ENCODE assay signal across 25 mouse cellular contexts in genomic region chr11:63326864-63327263, GRCm38 (mm10).
"Had no signal": no experiment of that assay in that cellular context is flagged by ENCODE, and none has a peak within 500 bp of the region (broad histone marks: within the 10 kb centered on the region; RNA-seq: fewer than 3 reads in every experiment).

No protein-coding gene starts in this region.

- H3K9me3 ChIP-seq: heart, embryonic 10.5 days; heart, embryonic 12.5 days; hindbrain, embryonic 10.5 days; hindbrain, embryonic 12.5 days; intestine, embryonic 15.5 days; kidney, embryonic 15.5 days; limb, embryonic 12.5 days; liver, embryonic 12.5 days had no signal

- H3K4me2 ChIP-seq: heart, embryonic 12.5 days; hindbrain, embryonic 12.5 days; hindbrain, embryonic 14.5 days; intestine, embryonic 15.5 days; kidney, embryonic 15.5 days; limb, embryonic 12.5 days; liver, embryonic 12.5 days had no signal

- H3K27ac ChIP-seq: gastrocnemius, adult 2 months; heart, embryonic 10.5 days; hindbrain, embryonic 10.5 days; hindbrain, embryonic 12.5 days; hindbrain, embryonic 14.5 days; intestine, embryonic 15.5 days; kidney, embryonic 15.5 days; kidney, postnatal 0 days; limb, embryonic 12.5 days; liver, embryonic 12.5 days had no signal

- H3K27me3 ChIP-seq: heart, embryonic 12.5 days; intestine, embryonic 15.5 days; kidney, embryonic 15.5 days; liver, embryonic 12.5 days had no signal

- H3K9ac ChIP-seq: heart, embryonic 12.5 days; hindbrain, embryonic 12.5 days; hindbrain, embryonic 14.5 days; intestine, embryonic 15.5 days; kidney, embryonic 15.5 days; limb, embryonic 12.5 days; liver, embryonic 12.5 days had no signal

- ATAC-seq: hindbrain, embryonic 16.5 days; inflammation-experienced regulatory T-cells, adult 6 months; intestine, embryonic 15.5 days; liver, embryonic 12.5 days had no signal

- H3K36me3 ChIP-seq: heart, embryonic 10.5 days; heart, embryonic 12.5 days; hindbrain, embryonic 10.5 days; hindbrain, embryonic 12.5 days; intestine, embryonic 15.5 days; kidney, embryonic 15.5 days; limb, embryonic 12.5 days; liver, embryonic 12.5 days had no signal

- DNase-seq: gastrocnemius, adult 2 months; gastrocnemius, postnatal 25 days; heart, adult 18-20 months; heart, postnatal 10 days; heart, postnatal 4 days; kidney, adult 11 months; kidney, adult 2 months; kidney, adult 9 months; kidney, postnatal 14 days; kidney, postnatal 36 days; layer of hippocampus, adult 9-11 months; layer of hippocampus, postnatal 36 days; left cerebral cortex, postnatal 4 days had no signal

- H3K4me1 ChIP-seq: heart, embryonic 10.5 days; heart, embryonic 12.5 days; hindbrain, embryonic 10.5 days; hindbrain, embryonic 12.5 days; intestine, embryonic 15.5 days; kidney, embryonic 15.5 days; liver, embryonic 12.5 days had no signal

- H3K4me3 ChIP-seq: gastrocnemius, adult 2 months; heart, embryonic 10.5 days; heart, embryonic 12.5 days; hindbrain, embryonic 10.5 days; hindbrain, embryonic 12.5 days; intestine, embryonic 15.5 days; kidney, embryonic 15.5 days; limb, embryonic 12.5 days; liver, embryonic 12.5 days had no signal
